Mouse (Mus musculus): Measurements from ENCODE around the gene Pck2.

- TF ChIP-seq POLR2A (IDR thresholded peaks at IDR 0.05; ENCODE audit: insufficient read depth, low read depth, low read length) (no peak), CTCF (IDR thresholded peaks at IDR 0.05) (no peak), EP300 (IDR thresholded peaks at IDR 0.05; ENCODE audit: insufficient read depth, low read depth, low read length) (no peak)
Observed at GRCm38 (mm10) chr14:55524785-55525184, 15.3 kb upstream of the Pck2 start, which contains the start of gene Nrl.
